Mouse (Mus musculus): ENCODE results near the gene Zdhhc14.

Zdhhc14 gene

GRCm38 (mm10) chr17:5733400-5733799, 241.0 kb downstream of the Zdhhc14 start:
- DNase-seq (ENCODE audit: low spot score) = peak; percentile 32

DNA sequence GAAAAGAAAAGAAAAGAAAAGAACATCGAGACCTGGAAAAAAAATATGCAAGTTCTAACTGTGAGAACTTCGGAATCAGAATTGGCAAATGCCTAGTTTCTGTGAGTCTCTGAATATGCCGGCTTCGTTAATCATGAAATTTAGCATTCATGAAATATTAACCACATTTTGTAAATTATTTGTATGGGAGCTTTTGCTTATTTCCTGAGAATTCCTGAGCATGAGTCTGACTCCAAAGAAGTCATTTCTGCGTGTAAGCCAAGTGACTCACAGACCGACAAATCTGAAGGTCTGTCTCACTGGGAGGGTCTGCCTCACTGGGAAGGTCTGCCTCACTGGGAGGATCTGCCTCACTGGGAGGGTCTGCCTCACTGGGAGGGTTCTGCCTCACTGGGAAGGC, 248.7 kb downstream of the Zdhhc14 start:
- DNase-seq (ENCODE audit: low spot score) = no peak

DNA sequence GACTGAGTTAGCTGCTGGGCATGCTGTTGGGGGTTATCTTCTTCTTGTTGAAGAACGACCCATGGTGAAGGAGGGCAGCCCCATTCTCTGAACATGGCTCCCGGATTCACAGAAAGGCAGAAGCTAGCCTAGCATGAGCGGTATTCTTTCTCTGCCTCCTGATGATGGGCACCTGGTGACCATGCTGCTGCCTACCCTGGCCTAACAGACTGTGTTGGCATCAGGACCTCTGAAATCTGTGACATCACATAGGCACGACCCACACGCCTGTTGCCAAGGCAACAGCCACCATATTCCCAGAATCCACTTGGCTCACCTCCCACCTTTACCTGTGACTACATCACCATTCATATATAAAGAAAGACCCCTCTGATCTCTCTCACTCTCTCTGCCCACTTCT, 251.7 kb downstream of the Zdhhc14 start:
- DNase-seq (ENCODE audit: low spot score) = no peak

DNA sequence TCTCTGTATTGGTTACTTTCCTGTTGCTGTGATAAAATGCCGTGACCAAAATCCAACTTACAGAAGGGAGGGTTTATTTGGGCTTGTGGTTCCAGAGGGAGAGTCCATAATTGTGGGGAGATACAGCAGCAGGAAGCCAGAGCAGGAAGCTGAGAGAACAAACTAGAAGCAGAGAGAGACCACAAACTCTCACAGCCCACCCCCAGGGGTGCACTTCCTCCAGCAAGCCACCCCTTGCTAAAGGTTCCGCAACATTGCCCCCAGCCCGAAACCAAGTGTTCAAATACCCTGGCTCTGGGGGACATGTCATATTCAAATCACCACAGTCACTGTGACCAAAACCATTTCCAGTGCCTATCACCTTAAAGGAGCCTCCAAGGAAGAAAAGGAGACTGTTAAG, 254.0 kb downstream of the Zdhhc14 start:
- no peak for DNase-seq (ENCODE audit: low spot score)

DNA sequence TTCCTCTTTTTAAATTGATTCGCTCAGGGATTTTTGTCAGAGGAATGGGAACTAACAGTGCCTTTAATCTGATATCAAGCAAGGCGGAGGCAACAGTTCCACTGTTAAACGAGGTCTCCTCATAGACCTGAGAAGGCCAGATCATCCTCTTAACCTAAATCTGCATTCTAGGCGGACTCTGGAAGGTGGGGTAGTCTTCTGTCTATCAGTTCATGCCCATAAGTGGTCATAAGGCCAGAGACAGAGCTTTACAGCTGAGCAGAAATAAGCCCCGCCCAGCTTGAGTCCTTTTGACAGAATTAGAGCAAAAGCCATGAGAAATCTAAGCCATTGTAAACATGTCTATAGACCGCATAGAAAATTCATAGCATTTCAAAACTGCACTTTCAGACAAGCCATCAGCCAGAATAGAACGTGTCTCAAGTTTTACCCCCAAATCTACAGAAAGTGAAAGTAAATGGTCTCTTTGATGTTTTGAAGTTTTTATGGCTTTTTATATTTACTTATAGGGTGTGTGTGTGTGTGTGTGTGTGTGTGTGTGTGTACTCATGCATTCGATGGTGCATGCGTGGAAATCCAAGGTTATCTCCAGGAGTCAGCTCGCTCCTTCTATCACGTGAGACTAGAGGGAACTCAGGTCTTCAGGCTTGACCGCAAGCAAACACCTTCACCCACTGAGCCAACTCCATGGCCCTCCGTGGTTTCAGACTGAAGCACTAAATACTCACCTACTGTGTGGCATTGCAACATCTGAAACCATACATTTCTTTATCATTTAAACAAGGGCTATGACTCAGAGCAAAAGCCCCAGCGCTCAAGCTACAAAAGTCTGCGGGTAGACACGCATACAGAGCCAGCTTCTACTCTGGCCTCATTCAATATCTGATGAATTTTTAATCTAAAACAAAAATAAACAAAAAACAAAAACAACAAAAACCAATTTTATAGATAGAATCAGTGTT, 255.5 kb downstream of the Zdhhc14 start:
- no peak for DNase-seq (ENCODE audit: low spot score)

GRCm38 (mm10) chr17:5748501-5748894, 256.1 kb downstream of the Zdhhc14 start:
- DNase-seq (ENCODE audit: low spot score) = peak; percentile 69

DNA sequence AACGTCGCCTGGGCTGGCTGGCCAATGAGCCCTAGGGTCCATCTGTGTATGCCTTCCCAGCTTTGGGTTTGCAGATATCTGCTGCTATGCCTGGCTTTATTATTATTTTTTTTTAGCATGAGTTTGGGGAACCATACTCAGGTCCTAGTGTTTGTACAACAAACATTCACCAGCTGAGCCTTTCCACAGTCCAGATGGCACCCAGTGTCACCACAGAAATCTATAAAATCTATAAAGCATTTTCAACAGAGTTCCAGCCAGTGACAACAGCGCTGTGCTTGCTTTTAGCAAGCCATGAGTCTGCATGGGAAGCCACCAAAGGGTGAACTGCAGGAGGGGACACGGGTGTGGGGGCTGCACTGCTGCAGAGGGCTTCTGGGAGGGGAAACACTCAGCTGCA, 257.9 kb downstream of the Zdhhc14 start:
- no peak for DNase-seq (ENCODE audit: low spot score)

- no peak for DNase-seq (ENCODE audit: low spot score)
Measured at GRCm38 (mm10) chr17:5751066-5751465, 258.7 kb downstream of the Zdhhc14 start.

GRCm38 (mm10) chr17:5752322-5752715, 260.0 kb downstream of the Zdhhc14 start:
- DNase-seq (ENCODE audit: low spot score) = no peak

- peak; percentile 88 for DNase-seq (ENCODE audit: low spot score)
Measured at GRCm38 (mm10) chr17:5752716-5753585, 260.6 kb downstream of the Zdhhc14 start.

DNA sequence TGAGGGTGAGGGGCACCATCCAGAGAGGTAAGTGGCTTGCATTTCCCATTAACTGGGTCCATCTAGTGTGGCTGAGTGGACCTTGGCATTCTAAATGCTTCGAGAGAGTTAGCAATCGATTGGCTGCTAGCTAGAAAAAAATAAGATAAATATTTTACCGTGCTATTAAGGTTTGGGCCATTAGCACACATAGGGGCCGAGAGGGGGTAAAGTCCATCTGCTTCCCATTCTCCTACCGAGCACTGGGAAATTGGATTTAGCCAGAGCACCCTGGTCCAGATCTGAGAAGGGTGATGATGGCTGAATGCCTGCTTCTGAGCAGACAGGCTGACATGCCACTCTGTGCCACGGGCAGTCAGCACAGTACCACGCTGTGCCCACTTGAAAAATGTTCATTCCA, 263.1 kb downstream of the Zdhhc14 start:
- no peak for DNase-seq (ENCODE audit: low spot score)

DNA sequence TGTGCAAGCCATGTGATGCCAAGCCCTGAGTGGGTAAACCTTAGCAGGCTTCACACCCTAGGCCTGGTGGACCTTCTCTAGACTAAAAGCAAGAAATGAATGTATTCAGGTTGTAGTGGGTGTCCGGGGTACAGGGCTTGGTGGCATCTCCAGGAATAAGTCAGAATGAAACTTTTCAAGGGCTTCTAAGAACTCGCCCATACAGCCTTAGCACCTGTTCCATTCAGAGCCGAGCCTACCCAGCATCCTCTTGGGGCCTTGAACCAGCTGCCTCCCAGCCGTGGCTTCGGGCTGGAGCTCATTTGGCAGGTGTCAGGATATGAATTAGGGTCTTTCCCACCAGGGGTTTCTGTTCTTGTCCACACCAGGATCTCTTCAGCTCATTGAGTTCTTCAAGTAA, 263.7 kb downstream of the Zdhhc14 start:
- no peak for DNase-seq (ENCODE audit: low spot score)

DNA sequence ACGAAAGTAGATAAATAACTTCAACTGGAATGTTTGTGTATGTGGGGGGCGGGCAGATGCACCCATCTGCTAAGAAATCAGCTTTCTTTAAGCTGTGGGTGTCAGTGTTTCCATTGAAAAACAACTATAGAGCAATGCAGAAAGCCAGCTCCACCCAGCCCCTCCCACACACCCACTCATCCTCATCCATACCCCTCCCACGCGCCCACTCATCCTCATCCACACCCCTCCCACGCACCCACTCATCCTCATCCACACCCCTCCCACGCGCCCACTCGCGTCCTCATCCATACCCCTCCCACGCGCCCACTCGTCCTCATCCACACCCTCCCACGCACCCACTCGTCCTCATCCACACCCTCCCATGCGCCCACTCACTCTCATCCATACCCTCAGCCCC, 264.5 kb downstream of the Zdhhc14 start:
- no peak for DNase-seq (ENCODE audit: low spot score)

DNA sequence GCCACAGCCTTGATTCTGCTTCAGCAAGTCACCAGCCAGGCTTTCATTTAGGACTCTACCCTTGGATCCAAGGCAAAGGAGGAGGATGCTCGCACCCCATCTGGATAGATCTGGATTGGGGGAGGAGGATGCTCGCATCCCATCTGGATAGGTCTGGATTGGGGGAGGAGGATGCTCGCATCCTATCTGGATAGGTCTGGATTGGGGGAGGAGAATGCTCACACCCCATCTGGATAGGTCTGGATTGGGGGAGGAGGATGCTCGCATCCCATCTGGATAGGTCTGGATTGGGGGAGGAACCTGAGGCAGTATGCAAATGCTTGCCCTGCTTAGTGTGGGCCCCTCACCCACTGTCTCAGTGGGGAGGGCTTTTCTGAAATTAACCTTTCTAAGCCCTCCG, 271.4 kb downstream of the Zdhhc14 start:
- DNase-seq (ENCODE audit: low spot score) = no peak

- DNase-seq (ENCODE audit: low spot score) = no peak
Measured at GRCm38 (mm10) chr17:5764270-5764669, 271.9 kb downstream of the Zdhhc14 start.

GRCm38 (mm10) chr17:5765746-5766145, 273.4 kb downstream of the Zdhhc14 start:
- no peak for DNase-seq (ENCODE audit: low spot score)

- no peak for DNase-seq (ENCODE audit: low spot score)
Measured at GRCm38 (mm10) chr17:5768164-5768705, 275.9 kb downstream of the Zdhhc14 start.

GRCm38 (mm10) chr17:5768810-5769520, 276.6 kb downstream of the Zdhhc14 start:
- no peak for DNase-seq (ENCODE audit: low spot score)

DNA sequence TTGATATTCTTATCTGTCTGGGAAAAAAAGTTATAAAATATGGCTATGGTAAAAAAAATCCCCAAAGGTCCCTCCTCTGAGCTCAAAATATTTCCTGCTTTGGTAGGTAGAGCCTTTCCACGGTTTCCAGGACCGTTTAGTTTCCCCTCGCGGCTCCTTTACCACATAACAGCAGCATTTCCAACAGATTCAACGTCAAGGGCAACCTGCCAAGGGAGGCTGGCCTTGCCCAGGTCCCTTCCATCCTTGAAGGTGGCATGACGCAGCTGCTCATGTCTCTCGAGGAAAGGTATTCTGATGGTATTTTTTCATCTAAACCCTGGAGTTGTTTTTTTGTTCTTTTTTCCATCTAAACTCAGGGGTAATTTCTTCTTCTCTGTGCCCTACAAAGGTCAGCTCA, 277.4 kb downstream of the Zdhhc14 start:
- no peak for DNase-seq (ENCODE audit: low spot score)

- peak; percentile 73 for DNase-seq (ENCODE audit: low spot score)
Measured at GRCm38 (mm10) chr17:5770265-5771249, 278.2 kb downstream of the Zdhhc14 start.
